Mouse (Mus musculus): ENCODE data around the gene Rprd1b.

Rprd1b gene

DNA sequence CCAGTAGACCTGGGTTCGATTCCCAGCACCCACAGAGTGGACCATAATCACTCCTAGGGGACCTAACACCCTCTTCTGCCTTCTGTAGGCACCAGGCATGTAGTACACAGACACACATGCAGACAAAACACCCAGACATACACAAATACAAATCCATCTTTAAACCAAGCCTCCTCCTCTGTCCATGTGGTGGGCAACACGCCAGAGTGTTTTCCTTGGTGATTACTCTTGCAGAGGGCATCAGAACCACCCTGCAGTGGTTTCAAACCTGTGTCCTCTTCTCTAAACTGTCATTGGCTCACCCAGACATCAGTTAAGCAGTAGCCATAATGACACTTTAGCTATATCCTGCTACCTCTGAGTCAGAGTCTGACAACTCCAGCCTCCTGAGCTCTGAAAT is 142.1 kb downstream of the Rprd1b start:
- no peak for DNase-seq (ENCODE audit: extremely low read depth, low read depth)

- no peak for DNase-seq (ENCODE audit: extremely low read depth, low read depth)
Observed at GRCm38 (mm10) chr2:158174438-158174837, 146.1 kb downstream of the Rprd1b start.

- DNase-seq (ENCODE audit: extremely low read depth, low read depth), result no peak
Observed at GRCm38 (mm10) chr2:158174958-158175357, 146.7 kb downstream of the Rprd1b start.

- DNase-seq (ENCODE audit: extremely low read depth, low read depth), result no peak
Observed at GRCm38 (mm10) chr2:158175433-158175832, 147.1 kb downstream of the Rprd1b start.

DNA sequence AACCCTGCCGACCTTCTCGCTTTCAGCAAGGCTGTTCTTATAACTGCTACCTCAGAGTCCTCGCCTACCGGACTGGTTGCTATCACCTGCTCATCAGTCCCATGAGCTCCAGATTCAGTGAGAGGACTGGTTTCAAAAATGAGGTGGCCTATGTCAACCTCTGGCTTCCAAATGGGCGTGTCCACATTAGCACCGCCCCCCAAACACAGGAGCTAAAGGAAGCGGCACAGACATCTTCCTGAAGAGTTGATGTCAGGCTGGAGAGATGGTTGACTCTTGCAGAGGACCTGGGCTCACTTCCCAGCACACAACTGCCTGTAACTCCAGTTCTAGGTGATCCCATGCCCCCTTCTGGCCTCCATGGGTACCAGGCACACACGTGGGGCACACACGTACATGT is 148.5 kb downstream of the Rprd1b start:
- DNase-seq (ENCODE audit: extremely low read depth, low read depth), result no peak

DNA sequence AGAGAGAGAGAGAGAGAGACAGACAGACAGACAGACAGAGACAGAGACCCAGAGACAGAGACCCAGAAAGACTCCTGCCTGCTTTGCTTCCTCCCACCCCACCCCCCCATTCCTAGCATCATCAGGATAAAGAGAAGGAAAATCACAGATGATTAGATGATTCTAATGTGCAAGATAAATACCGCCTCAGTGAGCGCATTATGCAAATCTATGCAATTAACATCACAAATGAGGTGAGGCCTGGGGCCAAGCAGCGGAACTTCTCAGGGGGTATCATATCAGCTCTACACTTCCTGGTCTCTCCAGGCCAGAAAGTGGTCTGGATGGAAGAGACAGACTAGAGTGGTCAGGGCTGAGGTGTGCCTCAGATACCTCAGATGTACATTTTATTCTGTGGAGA is 149.3 kb downstream of the Rprd1b start:
- DNase-seq (ENCODE audit: extremely low read depth, low read depth), result no peak

DNA sequence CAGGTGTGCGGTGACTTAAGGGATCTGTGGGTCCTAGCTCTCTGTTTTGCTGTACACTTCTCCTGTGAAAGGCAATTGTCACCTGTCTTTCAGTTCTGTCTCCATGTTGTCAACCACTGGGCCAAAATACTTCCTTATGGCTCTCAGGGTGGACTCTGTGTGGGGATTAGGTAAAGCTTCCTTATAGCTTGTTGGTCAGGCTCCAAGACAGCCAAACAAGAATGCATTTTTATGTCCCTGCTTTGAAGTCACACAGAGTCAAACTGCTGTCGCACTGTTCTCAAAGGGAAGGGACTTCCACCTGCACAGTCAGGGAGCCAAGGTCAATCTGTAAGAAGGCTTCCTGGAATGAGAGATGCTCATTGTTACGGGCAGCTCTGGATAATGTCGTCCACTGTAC is 149.8 kb downstream of the Rprd1b start:
- no peak for DNase-seq (ENCODE audit: extremely low read depth, low read depth)

DNA sequence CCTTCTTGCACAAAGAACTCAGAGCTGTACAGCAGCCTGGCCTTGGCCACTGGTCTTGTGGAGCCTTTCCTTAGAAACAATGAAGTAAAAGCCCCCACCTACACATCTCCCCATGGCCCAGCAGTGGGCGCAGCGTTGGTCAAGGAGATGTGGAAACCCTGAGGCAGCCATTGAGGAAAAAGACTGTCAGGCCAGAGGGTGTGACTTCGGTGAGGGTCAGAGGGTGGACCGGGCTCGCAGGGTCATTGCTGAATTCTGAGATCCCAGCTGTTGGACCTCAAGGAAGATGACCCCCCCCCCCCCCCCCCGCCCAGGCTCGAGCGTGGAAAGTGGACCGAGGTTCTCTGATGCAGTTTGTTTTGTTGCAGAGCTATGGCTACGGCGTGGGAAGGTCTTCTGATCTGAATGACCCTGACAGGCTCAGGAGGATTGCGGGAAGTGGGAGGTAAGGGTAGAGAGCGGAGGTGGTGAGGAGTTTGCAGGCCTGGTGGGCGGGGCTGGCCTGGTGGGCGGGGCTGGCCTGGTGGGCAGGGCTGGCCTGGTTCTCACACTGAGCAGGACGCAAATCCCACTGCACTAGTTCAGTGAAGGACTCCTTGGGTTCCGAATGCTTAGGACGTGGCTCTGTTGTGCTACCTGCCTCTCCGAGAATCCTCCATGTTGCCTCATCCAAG is 150.5 kb downstream of the Rprd1b start:
- DNase-seq (ENCODE audit: extremely low read depth, low read depth), result no peak

DNA sequence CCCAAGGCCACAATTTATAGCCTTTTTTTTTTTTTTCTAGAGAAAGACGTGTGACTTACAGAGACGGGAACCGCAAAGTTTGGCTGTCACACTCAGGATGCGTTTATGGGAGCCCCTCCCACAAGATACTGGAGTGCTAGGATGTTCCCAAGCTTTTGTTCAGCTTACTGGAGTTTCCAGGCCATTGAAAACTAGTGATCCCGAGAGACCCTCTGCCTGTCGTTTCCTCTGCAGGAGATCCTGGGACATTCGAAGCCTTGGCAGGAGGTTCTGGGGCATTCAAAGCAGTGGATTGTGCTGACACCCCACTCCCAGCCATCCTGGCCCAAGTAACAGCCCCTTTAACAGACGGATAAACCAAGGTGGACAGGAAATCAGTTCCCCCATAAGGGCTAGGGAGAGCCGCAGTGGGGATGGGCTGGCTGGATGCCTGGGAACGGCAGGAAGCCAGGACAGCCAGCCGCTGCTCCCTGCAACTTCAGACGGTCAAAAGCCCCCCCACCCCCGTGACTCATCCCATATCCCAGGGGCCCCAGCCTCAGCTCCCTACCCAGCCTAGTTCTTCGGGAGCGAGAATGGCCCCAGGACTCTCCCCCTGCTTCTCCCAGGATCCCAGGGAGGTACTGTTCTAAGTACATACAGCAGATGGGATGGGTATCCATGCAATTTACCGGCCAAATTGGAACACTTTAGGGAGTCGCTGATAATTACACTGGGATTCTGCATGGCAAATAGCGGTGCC is 151.2 kb downstream of the Rprd1b start:
- no peak for DNase-seq (ENCODE audit: extremely low read depth, low read depth)

GRCm38 (mm10) chr2:158180797-158181196 is 152.5 kb downstream of the Rprd1b start:
- peak; percentile 41 for DNase-seq (ENCODE audit: extremely low read depth, low read depth)

Measured in MEL-GATA-1-ER (cell line).